Mouse (Mus musculus) cerebellum, postnatal 25 days (tissue): ENCODE measurements at regions not wholly inside any gene's neighbourhood (a gene's known extent, or its start where the extent isn't known, plus 50 kb on each side); places are given as distances from the start of the nearest gene placed in this dataset.
"Not testable (repeated sequence)": the region's sequence is repeated elsewhere in the genome, so short reads cannot be mapped to it uniquely, and the experiment has no call there.

Experiments used
- DNase-seq, 2 experiments: peaks; one replicate each; pipeline ENCODE4 v3.0.0; 2021; ENCODE audit warnings: mixed read lengths in 2 of 2

DNA sequence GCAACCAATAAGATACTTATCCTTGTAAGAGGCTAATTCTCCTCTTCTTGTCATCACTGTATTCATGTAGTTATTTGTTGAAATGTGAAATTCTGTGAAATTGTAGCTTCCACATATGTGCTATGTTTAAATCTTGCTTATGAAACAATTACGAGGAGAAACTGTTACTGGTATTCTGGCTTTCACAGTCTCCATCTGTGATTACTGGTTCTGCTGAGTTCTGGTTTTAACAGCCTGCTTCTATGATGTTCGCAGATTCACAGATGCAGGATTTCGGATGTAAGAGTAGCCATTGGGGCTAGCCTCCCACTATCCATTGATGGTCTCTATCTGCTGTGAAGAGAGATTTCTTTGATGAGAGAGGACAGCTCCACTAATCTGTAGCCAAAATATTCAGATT is 1067.2 kb upstream of the Aga start:
- no peak for DNase-seq

DNA sequence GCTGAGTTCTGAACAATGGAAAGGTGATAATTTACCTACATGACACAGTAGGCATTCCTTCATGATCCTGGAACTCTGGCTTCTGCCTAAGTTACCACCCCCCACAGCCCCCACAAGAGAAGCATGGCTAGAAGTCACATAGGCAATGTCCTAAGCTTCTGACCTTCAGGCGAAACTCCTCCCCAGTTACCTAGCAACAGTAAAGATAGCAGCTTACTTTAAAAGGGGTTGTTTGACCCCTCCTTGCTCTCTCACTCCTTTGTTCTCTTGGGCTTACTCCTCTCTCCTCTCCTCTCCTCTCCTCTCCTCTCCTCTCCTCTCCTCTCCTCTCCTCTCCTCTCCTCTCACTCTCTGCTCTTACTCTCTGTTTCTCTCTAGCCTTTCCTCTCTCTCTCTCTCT is 1059.8 kb upstream of the Aga start:
- DNase-seq = not testable (repeated sequence)

DNA sequence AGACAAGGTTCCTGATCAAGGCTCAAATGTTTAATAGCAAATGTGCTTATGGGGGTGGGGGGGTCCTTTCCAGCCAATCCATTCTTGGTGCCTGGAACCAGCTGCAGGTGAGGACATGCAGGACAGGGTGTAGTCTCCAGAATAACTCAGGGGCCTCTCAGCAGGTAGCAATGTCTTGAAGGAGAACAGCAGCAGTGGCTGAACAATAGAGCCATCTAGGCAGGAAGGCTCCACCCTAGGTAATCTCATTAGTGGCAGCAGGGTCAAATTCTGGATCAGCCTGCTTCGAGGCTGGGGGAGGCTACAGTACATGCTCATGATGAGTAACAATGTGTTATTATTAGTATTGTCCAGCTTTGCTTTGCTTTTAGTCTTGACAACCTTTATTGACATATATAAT is 1055.9 kb upstream of the Aga start:
- DNase-seq = no peak

DNA sequence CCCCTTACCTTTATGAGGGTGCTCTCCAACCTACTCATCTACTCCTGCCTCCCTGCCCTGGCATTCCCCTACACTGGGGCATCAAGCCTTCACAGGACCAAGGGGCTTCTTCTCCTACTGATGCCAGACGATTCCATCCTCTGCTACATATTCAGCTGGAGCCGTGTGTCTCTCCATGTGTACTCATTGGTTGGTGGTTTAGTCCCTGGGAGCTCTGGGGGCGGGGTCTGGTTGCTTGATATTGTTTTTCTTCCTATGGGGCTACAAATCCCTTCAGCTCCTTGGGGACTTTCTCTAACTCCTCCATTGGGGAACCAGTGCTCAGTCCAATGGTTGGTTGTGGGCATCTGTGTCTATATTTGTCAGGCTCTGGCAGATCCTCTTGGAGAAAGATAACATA is 1055.3 kb upstream of the Aga start:
- DNase-seq = no peak

DNA sequence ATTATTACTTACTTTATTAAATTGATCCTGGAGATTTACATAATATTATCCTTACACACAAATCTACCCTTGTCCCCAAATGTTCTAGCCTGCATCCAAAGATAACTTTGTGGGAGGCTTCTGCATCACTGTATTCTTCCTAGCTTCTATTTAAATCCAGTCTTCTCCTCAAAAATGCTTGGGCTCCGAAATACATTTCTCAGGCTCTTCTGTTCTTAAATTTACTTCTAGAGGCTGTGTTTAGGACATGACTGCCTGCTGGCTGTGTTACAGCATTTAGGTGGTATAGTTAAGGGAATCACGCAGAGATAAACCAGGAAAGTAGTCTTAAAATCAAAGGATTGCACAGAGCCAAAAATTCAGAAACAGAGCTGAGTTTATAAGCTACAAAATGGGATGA is 1009.1 kb upstream of the Aga start:
- DNase-seq = no peak

DNA sequence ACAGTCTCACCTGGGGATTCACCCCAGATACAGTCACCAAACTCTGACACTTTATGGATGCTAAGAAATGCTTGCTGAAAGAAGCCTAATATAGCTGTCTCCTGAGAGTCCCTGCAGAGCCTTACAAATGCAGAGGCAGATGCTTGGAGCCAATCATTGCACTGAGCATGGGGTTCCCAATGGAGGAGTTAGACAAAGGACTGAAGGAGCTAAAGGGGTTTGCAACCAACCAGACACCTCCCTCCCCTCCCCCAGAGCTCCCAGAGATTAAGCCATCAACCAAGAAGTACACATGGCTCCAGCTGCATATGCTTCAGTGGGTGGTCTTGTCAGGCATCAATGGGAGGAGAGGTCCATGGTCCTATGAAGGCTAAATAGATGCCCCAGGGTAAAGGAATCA is 999.7 kb upstream of the Aga start:
- DNase-seq = no peak

DNA sequence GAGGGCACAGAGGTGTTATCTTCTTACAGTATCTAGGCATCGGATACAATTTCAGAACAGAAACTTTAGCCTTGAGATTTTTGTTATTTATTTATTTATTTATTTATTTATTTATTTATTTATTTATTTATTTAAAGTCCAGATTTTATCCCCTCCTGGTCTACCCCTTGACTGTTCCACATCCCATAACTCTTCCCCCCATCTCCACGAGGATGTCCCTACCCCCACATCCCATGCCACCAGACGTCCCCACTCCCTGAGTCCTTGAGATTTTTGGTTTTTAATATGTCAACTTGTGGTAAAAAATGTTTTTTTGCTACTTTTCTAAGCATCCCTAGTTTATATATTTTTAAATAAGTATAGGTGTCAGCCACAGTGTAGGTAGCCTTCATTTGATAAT is 968.2 kb upstream of the Aga start:
- DNase-seq = no peak

DNA sequence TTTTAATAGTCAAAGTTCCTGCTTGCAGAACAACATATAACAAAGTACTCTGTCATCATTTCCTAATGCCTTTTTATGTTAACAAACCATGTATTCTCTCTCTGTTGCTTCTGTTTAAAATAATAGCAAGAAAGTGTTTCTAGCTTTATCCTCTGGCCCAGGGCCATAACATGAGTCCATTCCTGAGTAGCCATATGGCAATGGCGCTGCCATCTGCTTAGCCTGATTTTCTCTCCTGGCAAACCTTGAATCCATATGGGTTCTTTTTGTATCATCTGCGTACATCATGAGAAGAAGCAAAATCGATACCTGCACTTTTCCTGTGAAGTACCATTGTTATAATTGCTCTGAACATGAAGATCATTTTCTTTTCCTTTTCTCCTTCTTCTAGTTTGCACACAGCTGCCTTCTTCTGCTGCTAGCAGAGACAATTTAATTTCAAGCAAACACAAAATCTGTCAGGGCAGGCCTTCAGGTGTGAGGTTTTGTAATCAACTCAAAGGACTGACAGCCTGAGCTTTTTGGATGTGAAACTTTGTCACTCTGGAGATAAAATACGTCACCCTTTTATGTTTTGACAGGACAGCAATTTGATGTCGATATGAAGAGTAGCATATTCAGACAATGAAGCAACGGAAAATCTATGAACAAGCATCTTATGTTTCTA is 940.2 kb upstream of the Aga start:
- DNase-seq = peak; percentile 94
